Mouse (Mus musculus) G1E (cell line): ENCODE data around the gene Auts2. TPM values are rescaled to one million over a fixed set of nuclear protein-coding genes. Genes with fewer than 3 reads are reported as not detected.

Experiments
- ATAC-seq: 2 replicates; pipeline ENCODE4 v1.8.0; 2016; ENCODE audit warnings: mild to moderate bottlenecking; ENCODE audit not compliant: insufficient number of reproducible peaks, poor library complexity, low FRiP score, severe bottlenecking; ENCODE audit errors: extremely low read depth
- DNase-seq: peaks from one replicate; pipeline ENCODE4 v3.0.0; 2012; ENCODE audit warnings: low spot score
- H3K27me3 ChIP-seq: 2 replicates; pipeline ENCODE4 v1.6.1; 2012; ENCODE audit warnings: mild to moderate bottlenecking, low read length, inconsistent platforms; ENCODE audit not compliant: insufficient read depth
- H3K36me3 ChIP-seq: replicated peaks from 2 replicates; pipeline ENCODE3; 2012; ENCODE audit warnings: mild to moderate bottlenecking, inconsistent platforms
- H3K4me1 ChIP-seq: 2 replicates; pipeline ENCODE4 v1.6.1; 2012; ENCODE audit warnings: low read depth, low read length, inconsistent platforms, mixed read lengths; ENCODE audit not compliant: insufficient read depth
- H3K4me3 ChIP-seq: 2 replicates; pipeline ENCODE4 v1.5.1; 2012; ENCODE audit warnings: low read depth, mild to moderate bottlenecking, inconsistent platforms, low read length, moderate library complexity, mixed read lengths
- H3K9me3 ChIP-seq: replicated peaks from 2 replicates; pipeline ENCODE4 v1.6.1; 2012; ENCODE audit warnings: inconsistent platforms
- CTCF ChIP-seq: IDR thresholded peaks from 2 replicates; pipeline ENCODE4 v1.5.1; 2012; ENCODE audit warnings: low read depth, low read length, inconsistent platforms, mixed read lengths
- GATA1 ChIP-seq: IDR thresholded peaks from 2 replicates; pipeline ENCODE4 v1.6.1; 2012; ENCODE audit warnings: borderline replicate concordance, low read length, inconsistent platforms, mixed read lengths
- GATA2 ChIP-seq: IDR thresholded peaks from 2 replicates; pipeline ENCODE4 v1.6.1; 2012; ENCODE audit warnings: low read depth, low read length, inconsistent platforms, borderline replicate concordance
- POLR2AphosphoS5 ChIP-seq: IDR thresholded peaks from 2 replicates; pipeline ENCODE4 v1.6.1; 2012; ENCODE audit warnings: low read depth, low read length, inconsistent platforms; ENCODE audit not compliant: insufficient replicate concordance
- TAL1 ChIP-seq: conservative IDR thresholded peaks from 2 replicates; pipeline ENCODE4 v1.6.1; 2012; ENCODE audit warnings: low read depth, low read length, inconsistent platforms, mixed read lengths
- polyA plus RNA-seq: library from polyadenylated mRNA; stranded (reverse); fragments of >175 nt; gene quantifications from 2 replicates; pipeline ENCODE4 v1.2.3, GENCODE M21; 2012
- total RNA-seq, 2 experiments: library from RNA; stranded (forward) in 1 of 2; stranded (reverse) in 1 of 2; fragments of 200-1000 nt in 1 of 2; fragments of >200 nt in 1 of 2; fragmentation: Nextera tagmentation in 1 of 2; gene quantifications; 2 replicates each; pipeline ENCODE4 v1.2.3; 2014 to 2017

Auts2 gene
- total and polyA plus RNA-seq, 3 experiments = 0.09 to 1.3 (median 0.90) TPM

- H3K27me3 ChIP-seq = no peaks in the 10 kb centered on the region
- no peaks in the 10 kb centered on the region for H3K36me3 ChIP-seq
- no peak for DNase-seq
- H3K9me3 ChIP-seq = peaks cover 80% of the 10 kb centered on the region
- no peak overlapping the region for H3K4me3 ChIP-seq
- H3K4me1 ChIP-seq = no peaks in the 10 kb centered on the region
- TF ChIP-seq CTCF (no peak), GATA2 (no peak), TAL1 (no peak), GATA1 (no peak), POLR2AphosphoS5 (no peak)
- no peak for ATAC-seq
These were observed 929.8 kb downstream of the Auts2 start for GRCm38 (mm10) chr5:131613301-131613700.

GRCm38 (mm10) chr5:131610702-131611101 lies 932.4 kb downstream of the Auts2 start:
- H3K4me1 ChIP-seq = no peaks in the 10 kb centered on the region
- H3K36me3 ChIP-seq = no peaks in the 10 kb centered on the region
- peaks cover 72% of the 10 kb centered on the region for H3K9me3 ChIP-seq
- no peak overlapping the region for H3K4me3 ChIP-seq
- DNase-seq (no peak), ATAC-seq (no peak)
- no peak for TF ChIP-seq GATA1
- TF ChIP-seq CTCF = no peak
- no peak for TF ChIP-seq TAL1
- no peak for TF ChIP-seq POLR2AphosphoS5
- TF ChIP-seq GATA2 = no peak
- H3K27me3 ChIP-seq = no peaks in the 10 kb centered on the region

GRCm38 (mm10) chr5:131606786-131607185 lies 936.4 kb downstream of the Auts2 start:
- TF ChIP-seq CTCF = no peak
- no peak for TF ChIP-seq POLR2AphosphoS5
- H3K36me3 ChIP-seq = no peaks in the 10 kb centered on the region
- H3K4me3 ChIP-seq = no peak overlapping the region
- no peak for ATAC-seq
- H3K4me1 ChIP-seq = no peaks in the 10 kb centered on the region
- no peak for DNase-seq
- peaks cover 84% of the 10 kb centered on the region for H3K9me3 ChIP-seq
- no peaks in the 10 kb centered on the region for H3K27me3 ChIP-seq

GRCm38 (mm10) chr5:131601934-131602692 lies 941.0 kb downstream of the Auts2 start:
- no peaks in the 10 kb centered on the region for H3K27me3 ChIP-seq
- H3K4me3 ChIP-seq = no peak overlapping the region
- no peak for TF ChIP-seq GATA1
- no peak for TF ChIP-seq CTCF
- TF ChIP-seq TAL1 = no peak
- no peak for TF ChIP-seq GATA2
- TF ChIP-seq POLR2AphosphoS5 = no peak
- no peak for ATAC-seq
- DNase-seq = no peak
- H3K9me3 ChIP-seq = peaks cover 67% of the 10 kb centered on the region
- no peaks in the 10 kb centered on the region for H3K4me1 ChIP-seq
- no peaks in the 10 kb centered on the region for H3K36me3 ChIP-seq

- ATAC-seq (no peak), DNase-seq (no peak)
- H3K4me1 ChIP-seq = no peaks in the 10 kb centered on the region
These were observed 942.6 kb downstream of the Auts2 start for GRCm38 (mm10) chr5:131600325-131601125.

GRCm38 (mm10) chr5:131597503-131597902 lies 945.6 kb downstream of the Auts2 start:
- Histone ChIP-seq H3K4me1 (no peaks in the 10 kb centered on the region), H3K9me3 (peaks cover 56% of the 10 kb centered on the region)
- ATAC-seq = no peak

More at GRCm38 (mm10) chr5:131600325-131601125, 942.6 kb downstream of the Auts2 start:
- Histone ChIP-seq H3K27me3 (no peaks in the 10 kb centered on the region), H3K4me3 (no peak overlapping the region), H3K36me3 (no peaks in the 10 kb centered on the region), H3K9me3 (peaks cover 67% of the 10 kb centered on the region)
- TF ChIP-seq GATA1 = no peak
- TF ChIP-seq GATA2 = no peak
- TF ChIP-seq CTCF = no peak
- no peak for TF ChIP-seq TAL1
- TF ChIP-seq POLR2AphosphoS5 = no peak

More at GRCm38 (mm10) chr5:131597503-131597902, 945.6 kb downstream of the Auts2 start:
- no peak overlapping the region for H3K4me3 ChIP-seq
- no peaks in the 10 kb centered on the region for H3K36me3 ChIP-seq
- no peak for DNase-seq
- no peaks in the 10 kb centered on the region for H3K27me3 ChIP-seq
- TF ChIP-seq CTCF (no peak), GATA2 (no peak), POLR2AphosphoS5 (no peak), GATA1 (no peak), TAL1 (no peak)
